Mouse (Mus musculus): Measurements from ENCODE around the gene Dip2c.

DNA sequence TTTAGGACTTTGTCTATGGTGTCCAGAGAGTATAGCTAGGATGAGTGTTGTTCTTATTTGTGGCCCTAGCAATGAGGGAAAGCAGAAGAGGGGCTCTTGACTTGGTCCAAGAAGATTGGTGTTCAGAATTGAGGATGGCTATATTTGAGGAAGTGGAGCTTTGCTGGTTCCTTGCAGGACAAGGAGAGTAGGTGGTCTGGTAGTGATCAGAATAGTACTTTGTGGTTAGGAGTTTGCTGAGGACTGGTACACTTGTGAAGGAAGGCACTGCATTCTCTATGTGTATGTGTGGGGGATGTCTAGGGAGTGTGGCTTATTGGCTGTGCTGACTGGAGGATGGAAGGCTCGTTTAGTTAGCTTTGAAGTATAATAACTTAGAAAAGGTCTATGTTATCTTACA is 95.1 kb downstream of the Dip2c start:
- TF ChIP-seq GATA1 (IDR thresholded peaks at IDR 0.05; ENCODE audit: borderline replicate concordance, low read length) = no peak
- TF ChIP-seq CTCF (IDR thresholded peaks at IDR 0.05; ENCODE audit: low read depth, low read length) = no peak
- TF ChIP-seq GATA2 (IDR thresholded peaks at IDR 0.05; ENCODE audit: borderline replicate concordance, low read depth, low read length) = no peak
- TF ChIP-seq TAL1 (conservative IDR thresholded peaks at IDR 0.05; ENCODE audit: low read depth, low read length) = no peak
- no peak for TF ChIP-seq POLR2AphosphoS5 (IDR thresholded peaks at IDR 0.05; ENCODE audit: insufficient replicate concordance, low read depth, low read length)
